Mouse (Mus musculus): ENCODE measurements at regions not wholly inside any gene's neighbourhood (a gene's known extent, or its start where the extent isn't known, plus 50 kb on each side); places are given as distances from the start of the nearest gene placed in this dataset.
A peak's percentile ranks its signal among the peaks of the same experiment; 100 is the strongest.

DNA sequence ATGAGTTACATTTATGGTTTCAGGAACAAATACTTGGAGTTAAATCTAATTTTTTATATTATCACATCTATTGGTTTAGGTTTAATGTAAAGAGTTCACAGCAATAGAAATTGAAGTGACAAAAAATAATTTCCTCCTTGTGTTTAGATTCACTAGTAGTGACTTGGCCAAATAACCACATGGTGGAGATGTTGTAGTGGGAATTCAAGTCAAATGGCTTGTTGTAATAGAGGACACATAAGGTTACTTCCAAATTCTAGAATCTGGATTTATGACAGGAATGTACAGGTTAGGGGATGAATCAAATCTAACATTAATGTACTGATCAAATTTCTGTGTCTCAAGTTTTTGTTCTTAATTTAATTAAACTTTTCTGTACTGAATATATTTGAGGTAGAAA, 526.4 kb upstream of the Klhl1 start:
- no peak overlapping the region for H3K4me2 ChIP-seq (replicated peaks; ENCODE audit: low read depth, low read length)
- no peaks in the 10 kb centered on the region for H3K27me3 ChIP-seq (replicated peaks; ENCODE audit: insufficient read depth, low read length)
- no peaks in the 10 kb centered on the region for H3K9me3 ChIP-seq (ENCODE audit: low read length)
- no peaks in the 10 kb centered on the region for H3K4me1 ChIP-seq (ENCODE audit: insufficient read depth, low read depth, low read length)
- ATAC-seq = no peak
- no peak overlapping the region for H3K4me3 ChIP-seq (ENCODE audit: low read depth, low read length)
- no peak overlapping the region for H3K9ac ChIP-seq (replicated peaks; ENCODE audit: low read depth)
- peak; percentile 6 for DNase-seq (ENCODE audit: low spot score)
- no peak overlapping the region for H3K27ac ChIP-seq (ENCODE audit: low read length)
- TF ChIP-seq CTCF (IDR thresholded peaks at IDR 0.05) = peak; percentile 20; the same call in 1 of the 2 replicates
- TF ChIP-seq EP300 (IDR thresholded peaks at IDR 0.05) = no peak
- no peaks in the 10 kb centered on the region for H3K36me3 ChIP-seq (ENCODE audit: insufficient read depth, low read length)

DNA sequence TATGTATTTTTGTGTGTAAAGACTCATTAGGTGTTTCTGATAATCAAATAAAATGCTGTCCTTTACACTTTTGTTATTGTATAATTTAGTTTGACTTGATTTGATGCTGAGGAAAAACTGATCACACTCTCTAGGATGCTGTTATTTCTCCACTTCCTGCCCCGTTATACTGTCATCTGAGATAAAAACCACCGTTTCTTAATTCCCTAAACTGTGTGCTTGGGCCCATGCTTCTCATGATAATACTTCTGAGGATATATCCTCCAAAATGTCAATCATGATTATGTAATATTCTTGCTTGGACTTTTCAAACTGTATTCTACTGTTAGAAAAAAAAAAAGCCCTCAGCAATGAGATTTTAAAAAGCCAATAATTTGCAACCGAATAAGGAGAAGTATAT, 520.9 kb upstream of the Klhl1 start:
- WGBS = 69% methylated on average over 3 of the region's 3 CpGs
- ATAC-seq (no peak), DNase-seq (ENCODE audit: low spot score) (no peak)
- TF ChIP-seq EP300 (IDR thresholded peaks at IDR 0.05) = no peak
- no peak for TF ChIP-seq CTCF (IDR thresholded peaks at IDR 0.05)
- H3K4me2 ChIP-seq (replicated peaks; ENCODE audit: low read depth, low read length) = no peak overlapping the region
- no peak overlapping the region for H3K9ac ChIP-seq (replicated peaks; ENCODE audit: low read depth)
- no peaks in the 10 kb centered on the region for H3K27me3 ChIP-seq (replicated peaks; ENCODE audit: insufficient read depth, low read length)
- H3K36me3 ChIP-seq (ENCODE audit: insufficient read depth, low read length) = no peaks in the 10 kb centered on the region
- H3K27ac ChIP-seq (ENCODE audit: low read length) = no peak overlapping the region
- H3K4me3 ChIP-seq (ENCODE audit: low read depth, low read length) = no peak overlapping the region
- H3K4me1 ChIP-seq (ENCODE audit: insufficient read depth, low read depth, low read length) = no peaks in the 10 kb centered on the region
- H3K9me3 ChIP-seq (ENCODE audit: low read length) = no peaks in the 10 kb centered on the region

GRCm38 (mm10) chr14:97028528-97028927, 509.6 kb upstream of the Klhl1 start:
- Histone ChIP-seq H3K4me1 (ENCODE audit: insufficient read depth, low read depth, low read length) (no peaks in the 10 kb centered on the region), H3K27ac (ENCODE audit: low read length) (no peak overlapping the region), H3K4me3 (ENCODE audit: low read depth, low read length) (no peak overlapping the region), H3K36me3 (ENCODE audit: insufficient read depth, low read length) (no peaks in the 10 kb centered on the region), H3K9ac (replicated peaks; ENCODE audit: low read depth) (no peak overlapping the region), H3K9me3 (ENCODE audit: low read length) (no peaks in the 10 kb centered on the region), H3K27me3 (replicated peaks; ENCODE audit: insufficient read depth, low read length) (no peaks in the 10 kb centered on the region), H3K4me2 (replicated peaks; ENCODE audit: low read depth, low read length) (no peak overlapping the region)
- 69% methylated on average over 4 of the region's 4 CpGs for WGBS
- no peak for ATAC-seq
- no peak for DNase-seq (ENCODE audit: low spot score)
- TF ChIP-seq CTCF (IDR thresholded peaks at IDR 0.05) = no peak
- no peak for TF ChIP-seq EP300 (IDR thresholded peaks at IDR 0.05)

- TF ChIP-seq CTCF (IDR thresholded peaks at IDR 0.05) = no peak
- no peak for TF ChIP-seq EP300 (IDR thresholded peaks at IDR 0.05)
- H3K4me3 ChIP-seq (ENCODE audit: low read depth, low read length) = no peak overlapping the region
- H3K27me3 ChIP-seq (replicated peaks; ENCODE audit: insufficient read depth, low read length) = no peaks in the 10 kb centered on the region
These were observed 487.4 kb upstream of the Klhl1 start for GRCm38 (mm10) chr14:97006294-97006693.

GRCm38 (mm10) chr14:96995081-96995480, 476.2 kb upstream of the Klhl1 start:
- no peak for TF ChIP-seq EP300 (IDR thresholded peaks at IDR 0.05)
- no peak for TF ChIP-seq CTCF (IDR thresholded peaks at IDR 0.05)
- no peak overlapping the region for H3K27ac ChIP-seq (ENCODE audit: low read length)
- ATAC-seq = no peak
- no peak overlapping the region for H3K9ac ChIP-seq (replicated peaks; ENCODE audit: low read depth)
- H3K4me3 ChIP-seq (ENCODE audit: low read depth, low read length) = no peak overlapping the region
- no peaks in the 10 kb centered on the region for H3K9me3 ChIP-seq (ENCODE audit: low read length)
- H3K4me2 ChIP-seq (replicated peaks; ENCODE audit: low read depth, low read length) = no peak overlapping the region
- 28% methylated on average over 3 of the region's 3 CpGs for WGBS
- no peaks in the 10 kb centered on the region for H3K27me3 ChIP-seq (replicated peaks; ENCODE audit: insufficient read depth, low read length)
- no peak for DNase-seq (ENCODE audit: low spot score)
- no peaks in the 10 kb centered on the region for H3K36me3 ChIP-seq (ENCODE audit: insufficient read depth, low read length)
- H3K4me1 ChIP-seq (ENCODE audit: insufficient read depth, low read depth, low read length) = no peaks in the 10 kb centered on the region

More at GRCm38 (mm10) chr14:97006294-97006693, 487.4 kb upstream of the Klhl1 start:
- Histone ChIP-seq H3K4me2 (replicated peaks; ENCODE audit: low read depth, low read length) (no peak overlapping the region), H3K27ac (ENCODE audit: low read length) (no peak overlapping the region), H3K4me1 (ENCODE audit: insufficient read depth, low read depth, low read length) (no peaks in the 10 kb centered on the region), H3K36me3 (ENCODE audit: insufficient read depth, low read length) (no peaks in the 10 kb centered on the region), H3K9ac (replicated peaks; ENCODE audit: low read depth) (no peak overlapping the region), H3K9me3 (ENCODE audit: low read length) (no peaks in the 10 kb centered on the region)
- DNase-seq (ENCODE audit: low spot score) (no peak), ATAC-seq (no peak)
- WGBS = 38% methylated on average over 3 of the region's 3 CpGs

DNA sequence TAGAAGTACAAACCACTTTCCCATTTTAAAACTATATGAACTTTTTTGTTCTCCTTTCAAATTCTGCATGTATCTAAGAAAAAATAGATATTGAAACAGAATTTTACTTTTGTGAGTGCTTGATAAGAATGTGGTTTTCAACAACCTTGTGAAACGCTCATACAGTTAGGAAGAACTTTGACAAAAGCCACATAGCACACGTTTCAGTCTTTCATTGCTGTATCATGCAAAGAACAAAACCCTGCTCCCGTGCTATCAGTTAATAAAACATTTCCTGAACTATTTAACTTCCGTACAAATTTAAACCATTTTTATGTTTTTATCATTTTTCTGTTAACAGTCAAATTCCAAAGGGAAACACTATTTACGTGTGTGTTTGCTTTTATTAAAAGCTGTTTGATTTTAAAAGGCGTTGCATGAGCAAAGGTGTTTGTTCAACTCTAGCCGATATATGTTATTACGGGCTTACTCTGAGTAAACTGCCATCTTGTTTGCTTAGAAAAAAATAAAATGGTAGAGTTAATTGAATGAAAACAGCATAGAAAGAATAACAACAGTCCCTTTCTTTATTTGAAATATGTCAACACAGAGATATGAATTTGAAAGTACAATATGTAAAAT, 471.8 kb upstream of the Klhl1 start:
- no peaks in the 10 kb centered on the region for H3K4me1 ChIP-seq (ENCODE audit: insufficient read depth, low read depth, low read length)
- no peak overlapping the region for H3K4me3 ChIP-seq (ENCODE audit: low read depth, low read length)
- no peak for DNase-seq (ENCODE audit: low spot score)
- WGBS = 34% methylated on average over 8 of the region's 8 CpGs
- no peaks in the 10 kb centered on the region for H3K36me3 ChIP-seq (ENCODE audit: insufficient read depth, low read length)
- no peaks in the 10 kb centered on the region for H3K9me3 ChIP-seq (ENCODE audit: low read length)
- H3K27ac ChIP-seq (ENCODE audit: low read length) = no peak overlapping the region
- no peak overlapping the region for H3K9ac ChIP-seq (replicated peaks; ENCODE audit: low read depth)
- no peak for ATAC-seq
- TF ChIP-seq EP300 (IDR thresholded peaks at IDR 0.05) = no peak
- TF ChIP-seq CTCF (IDR thresholded peaks at IDR 0.05) = no peak
- H3K4me2 ChIP-seq (replicated peaks; ENCODE audit: low read depth, low read length) = no peak overlapping the region
- no peaks in the 10 kb centered on the region for H3K27me3 ChIP-seq (replicated peaks; ENCODE audit: insufficient read depth, low read length)

DNA sequence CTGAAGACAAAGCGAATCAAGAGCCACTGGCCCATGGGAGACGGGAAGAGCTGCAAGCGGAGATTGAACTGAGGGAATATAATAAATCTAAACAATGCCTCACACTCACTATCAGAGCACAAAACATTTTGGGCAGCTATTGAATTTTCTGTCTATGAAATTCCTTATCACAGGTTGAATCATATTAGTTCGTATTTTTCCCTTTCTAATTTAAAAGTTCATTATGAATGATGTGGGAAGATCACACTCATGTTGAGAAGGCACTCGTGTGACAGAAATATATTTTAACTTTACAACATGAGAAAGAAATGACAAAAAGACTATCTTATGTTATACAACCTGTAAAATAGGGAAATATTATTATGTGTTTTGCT, 444.2 kb upstream of the Klhl1 start:
- TF ChIP-seq EP300 (IDR thresholded peaks at IDR 0.05) (no peak), CTCF (IDR thresholded peaks at IDR 0.05) (no peak)
- no peak overlapping the region for H3K27ac ChIP-seq (ENCODE audit: low read length)
- no peaks in the 10 kb centered on the region for H3K9me3 ChIP-seq (ENCODE audit: low read length)
- no peaks in the 10 kb centered on the region for H3K27me3 ChIP-seq (replicated peaks; ENCODE audit: insufficient read depth, low read length)
- no peaks in the 10 kb centered on the region for H3K36me3 ChIP-seq (ENCODE audit: insufficient read depth, low read length)
- H3K4me2 ChIP-seq (replicated peaks; ENCODE audit: low read depth, low read length) = no peak overlapping the region
- H3K4me3 ChIP-seq (ENCODE audit: low read depth, low read length) = no peak overlapping the region
- WGBS = 61% methylated on average over 5 of the region's 5 CpGs
- DNase-seq (ENCODE audit: low spot score) (no peak), ATAC-seq (no peak)
- H3K9ac ChIP-seq (replicated peaks; ENCODE audit: low read depth) = no peak overlapping the region
- no peaks in the 10 kb centered on the region for H3K4me1 ChIP-seq (ENCODE audit: insufficient read depth, low read depth, low read length)

Data from lung, postnatal 0 days (tissue).